Mouse (Mus musculus): ENCODE measurements around the gene Abcd3. TPM values are rescaled to one million over a fixed set of nuclear protein-coding genes. Genes with fewer than 3 reads are reported as not detected.

Gene Abcd3
- 100 to 1,000 TPM in 1 of 2 experiments, 10 to 100 TPM in 1; 82.6 to 109 TPM for total RNA-seq (2021)
- long read RNA-seq, experiment 1, transcript Abcd3-201 (23 exons, 3,489 nt), result major isoform, 114 of 132 reads
- long read RNA-seq, experiment 1, partial matches to known transcripts, result 6 of 132 reads
- long read RNA-seq, experiment 1, other reads (novel, unspliced or antisense), result 10 of 132 reads
- long read RNA-seq, experiment 2, transcript Abcd3-201 (23 exons, 3,489 nt), result major isoform, 29 of 36 reads
- long read RNA-seq, experiment 2, partial matches to known transcripts, result 1 of 36 reads
- long read RNA-seq, experiment 2, other reads (novel, unspliced or antisense), result 5 of 36 reads

GRCm38 (mm10) chr3:121814877-121815548 is at the start of gene Abcd3:
Gene Abcd3, minus strand, starts transcription at chr3:121815302.
- peak; percentile 88 to 93 for DNase-seq

GRCm38 (mm10) chr3:121859142-121859541 is 44.0 kb upstream of the Abcd3 start:
- no peak for DNase-seq

- DNase-seq, result no peak
These were observed 41.0 kb upstream of the Abcd3 start for GRCm38 (mm10) chr3:121856131-121856530.

- DNase-seq, result no peak
These were observed 38.8 kb upstream of the Abcd3 start for GRCm38 (mm10) chr3:121853781-121854520.

DNA sequence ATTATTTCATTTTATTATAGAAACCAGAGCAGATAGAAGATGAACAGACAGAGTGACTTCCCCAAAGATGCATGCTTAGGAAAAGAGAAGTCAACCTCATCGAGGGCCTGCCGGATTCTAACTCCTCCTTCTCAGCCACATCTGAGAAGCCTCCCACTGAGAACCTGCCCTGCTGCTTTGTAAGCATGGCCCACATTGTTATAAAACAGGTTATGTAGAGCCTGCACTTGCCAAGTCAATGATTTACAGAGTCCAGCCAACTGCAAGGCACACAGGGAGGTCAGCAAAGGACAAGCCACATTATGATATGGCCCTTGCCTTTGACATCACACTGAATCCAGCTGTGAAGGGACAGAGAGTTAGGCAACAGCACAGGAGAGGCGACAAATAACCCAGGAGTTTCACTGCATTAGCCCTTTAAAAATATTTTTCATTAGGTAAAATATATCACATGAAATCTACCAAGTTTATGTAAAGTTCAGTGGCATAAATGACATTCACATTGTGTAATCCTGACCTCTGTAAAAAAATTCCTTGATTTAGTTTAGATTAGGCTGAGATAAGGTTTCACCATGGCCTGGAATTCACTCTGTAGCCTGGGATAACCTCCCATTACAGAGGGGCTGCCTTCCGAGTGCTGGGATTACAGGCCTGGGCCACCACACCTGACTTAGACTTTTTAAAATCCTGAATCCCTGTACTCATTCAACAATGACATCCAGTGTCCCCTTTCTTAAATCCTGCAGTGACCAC is 37.1 kb upstream of the Abcd3 start:
- no peak for DNase-seq

- DNase-seq, result no peak
These were observed 35.9 kb upstream of the Abcd3 start for GRCm38 (mm10) chr3:121851006-121851405.

DNA sequence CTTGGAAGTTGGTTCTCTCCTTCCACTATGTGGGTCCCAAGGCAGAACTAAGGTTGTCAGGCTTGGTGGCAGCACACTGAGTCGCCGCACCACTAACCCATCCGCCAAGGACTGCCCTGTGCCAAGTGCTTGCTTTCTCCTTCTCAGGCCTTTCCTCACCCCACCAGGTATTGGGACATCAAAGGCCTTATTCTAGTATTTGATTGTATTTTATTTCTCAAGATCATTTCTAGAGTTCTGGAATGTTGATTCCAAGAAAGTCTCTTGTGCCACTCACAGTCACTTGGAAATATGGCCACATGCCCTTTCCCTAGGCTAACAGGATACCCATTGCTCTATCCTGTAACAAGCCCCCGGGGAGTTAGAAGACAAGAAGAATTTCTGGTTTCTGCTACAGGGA is 35.3 kb upstream of the Abcd3 start:
- DNase-seq, result no peak

GRCm38 (mm10) chr3:121847296-121847695 is 32.2 kb upstream of the Abcd3 start:
- no peak for DNase-seq

DNA sequence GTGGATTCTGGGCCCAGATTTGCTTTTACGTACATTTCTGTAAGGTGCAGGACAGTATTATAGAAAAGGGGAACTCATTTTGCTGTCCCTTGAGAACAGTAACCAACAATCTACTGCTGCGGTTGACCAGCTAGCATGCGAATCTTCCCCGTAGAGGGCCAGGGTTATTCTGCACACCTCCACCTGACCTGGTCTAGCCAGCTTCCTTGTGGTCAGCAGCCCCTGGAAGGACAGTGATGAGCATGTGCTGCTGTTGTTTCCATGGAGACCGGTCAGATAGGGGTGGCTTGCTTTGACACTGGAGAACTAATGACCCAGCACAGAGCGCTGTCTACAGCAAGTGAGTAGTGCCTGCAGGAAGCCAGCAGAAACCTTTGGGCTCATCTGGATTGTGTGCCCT is 29.6 kb upstream of the Abcd3 start:
- no peak for DNase-seq

DNA sequence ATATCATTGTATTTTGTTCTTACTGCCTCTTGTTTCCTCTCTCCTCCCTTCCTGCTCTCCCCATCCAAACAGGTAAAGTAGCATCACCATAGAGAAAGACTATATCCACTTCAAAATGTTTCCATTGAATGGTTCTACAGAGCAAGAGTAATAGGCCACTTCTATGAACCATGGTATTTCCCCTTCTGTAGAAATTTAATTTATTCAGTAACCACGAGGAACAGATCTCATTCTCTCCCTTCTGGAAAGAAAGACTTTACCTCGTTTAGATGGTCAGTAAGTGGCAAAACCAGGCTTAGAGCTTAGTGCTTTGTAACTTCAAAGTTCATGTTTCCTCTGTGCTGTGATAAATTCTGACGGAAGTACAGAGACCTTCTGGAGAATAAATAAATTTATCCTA is 28.9 kb upstream of the Abcd3 start:
- DNase-seq, result no peak

GRCm38 (mm10) chr3:121843254-121843653 is 28.2 kb upstream of the Abcd3 start:
- no peak for DNase-seq

DNA sequence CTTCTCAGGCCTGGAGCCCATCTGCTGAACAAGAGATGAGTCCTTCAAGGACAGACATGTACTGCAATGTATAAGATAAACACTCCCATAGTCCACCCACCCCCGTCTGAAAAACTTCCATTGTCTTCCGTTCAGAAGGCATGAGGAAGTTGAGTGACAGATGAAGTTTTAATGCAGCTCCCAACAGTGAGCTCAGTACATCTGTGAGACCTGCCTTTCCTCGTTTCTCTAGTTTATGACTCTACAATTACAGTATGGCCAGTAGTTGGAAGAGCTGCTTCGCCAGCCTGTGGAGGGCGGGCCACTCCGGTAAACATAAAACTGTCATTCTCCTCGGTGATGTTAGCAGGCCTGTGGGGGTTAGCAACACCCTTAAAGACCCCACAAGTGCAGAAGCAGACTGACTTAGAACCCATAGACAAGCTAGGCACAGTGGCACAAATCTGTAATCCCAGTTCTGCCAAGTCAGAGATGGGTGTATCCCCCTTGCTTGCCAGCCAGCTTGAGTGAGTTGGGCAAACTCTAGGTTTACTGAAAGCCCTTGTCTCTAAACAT is 27.3 kb upstream of the Abcd3 start:
- DNase-seq, result no peak

DNA sequence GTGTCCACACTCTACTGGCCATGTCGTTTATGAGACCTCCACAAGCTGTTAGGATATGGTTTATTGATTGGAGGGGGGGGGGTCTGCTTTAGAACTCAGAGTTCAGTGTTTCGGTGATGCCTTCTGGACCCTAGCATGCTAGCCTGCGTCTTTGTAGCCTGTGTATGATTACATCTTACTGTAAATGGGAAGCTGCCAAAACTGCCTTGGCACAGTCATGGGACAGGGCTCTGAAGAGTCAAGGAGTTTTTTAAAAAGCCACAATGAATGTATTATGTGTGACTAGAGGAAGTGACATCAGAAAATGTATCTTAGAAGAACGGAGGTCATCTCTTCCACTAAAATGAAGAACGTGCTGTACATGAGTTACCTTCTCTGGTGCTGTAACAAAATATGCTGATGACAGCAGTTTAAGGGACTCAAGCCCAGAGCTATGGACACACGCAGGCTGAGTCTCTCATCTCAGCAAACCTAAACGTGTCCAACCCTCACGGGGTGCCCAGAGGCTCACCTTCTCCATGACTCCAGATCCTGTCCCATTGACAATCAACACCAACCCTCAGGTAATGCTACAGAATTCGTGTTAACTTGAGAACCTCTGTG is 26.4 kb upstream of the Abcd3 start:
- no peak for DNase-seq

- no peak for DNase-seq
These were observed 25.2 kb upstream of the Abcd3 start for GRCm38 (mm10) chr3:121840351-121840750.

DNA sequence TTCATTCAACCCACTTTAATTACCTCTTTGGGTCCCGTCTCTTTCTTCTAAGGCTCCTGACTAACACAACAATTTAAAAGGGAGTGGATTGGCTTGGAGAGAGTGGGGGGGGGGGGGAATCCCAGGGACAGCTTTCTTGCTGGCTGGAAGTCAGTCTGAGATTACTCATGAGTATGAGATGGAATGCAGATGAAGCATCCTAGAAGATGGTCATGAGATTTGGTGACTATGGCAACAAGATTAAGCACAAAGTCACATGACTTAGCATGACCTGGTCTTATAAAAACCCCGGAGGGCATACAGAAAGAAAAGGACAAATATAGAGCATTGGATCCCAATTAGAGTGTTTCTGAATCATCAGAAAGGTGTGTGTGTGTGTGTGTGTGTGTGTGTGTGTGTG is 19.6 kb upstream of the Abcd3 start:
- no peak for DNase-seq

DNA sequence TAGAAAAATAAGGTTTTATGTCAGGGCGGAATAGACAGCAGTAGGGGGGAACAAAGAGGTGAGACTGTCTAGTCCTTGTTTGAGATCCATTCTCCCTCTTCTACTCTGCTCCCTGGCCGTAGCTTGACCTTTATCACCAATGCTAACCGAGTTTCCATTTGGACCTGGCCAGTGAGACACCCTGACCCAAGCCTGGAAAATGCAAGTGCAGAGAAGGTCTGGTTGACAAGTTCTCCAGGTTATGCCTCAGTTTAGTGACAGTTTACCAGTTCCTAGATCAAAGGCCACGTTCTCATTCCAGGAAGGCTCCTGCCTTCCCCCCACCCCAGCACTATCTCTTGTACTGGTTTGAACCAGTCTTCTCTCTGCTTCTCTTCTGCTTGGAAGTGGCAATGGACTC is 19.1 kb upstream of the Abcd3 start:
- DNase-seq, result no peak

- no peak for DNase-seq
These were observed 10.0 kb upstream of the Abcd3 start for GRCm38 (mm10) chr3:121825092-121825491.

DNA sequence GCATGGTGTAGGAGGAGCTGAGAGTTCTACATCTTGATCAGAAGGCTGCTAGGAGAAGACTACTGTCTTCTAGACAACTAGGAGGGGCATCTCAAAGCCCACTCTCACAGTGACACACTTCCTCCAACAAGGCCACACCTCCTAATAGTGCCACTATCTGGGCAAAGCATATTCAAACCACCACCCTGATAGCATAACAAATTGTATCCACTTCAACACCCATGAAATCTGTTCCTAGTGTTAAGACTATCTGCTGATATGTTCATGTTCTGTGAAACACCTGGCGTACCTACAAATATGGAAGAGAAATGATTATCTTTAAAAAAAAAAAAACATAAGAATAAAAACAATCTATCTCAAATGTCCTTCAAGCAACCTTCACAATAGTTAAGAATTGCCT is 9.2 kb upstream of the Abcd3 start:
- DNase-seq, result no peak

DNA sequence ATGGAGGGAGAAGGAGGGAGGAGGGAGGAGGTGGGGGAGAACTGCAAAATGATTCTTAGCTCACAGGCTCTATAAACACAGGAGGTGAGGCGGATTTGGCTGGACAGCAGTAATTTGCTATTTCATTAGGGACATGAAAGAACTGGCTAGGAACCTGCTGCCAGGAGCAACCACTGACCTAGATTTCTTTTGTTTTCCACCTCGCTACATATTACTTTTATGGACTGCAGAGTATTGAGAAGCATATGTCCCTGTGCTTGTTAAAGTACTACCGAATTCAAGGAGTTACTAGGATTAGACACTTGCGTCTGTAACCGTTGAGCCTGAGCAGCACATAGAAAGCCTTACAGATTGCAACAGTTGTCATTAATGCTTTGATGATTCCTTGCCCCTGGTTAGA is 7.5 kb upstream of the Abcd3 start:
- DNase-seq, result no peak

- no peak for DNase-seq
These were observed 6.5 kb upstream of the Abcd3 start for GRCm38 (mm10) chr3:121821559-121822143.

- DNase-seq, result no peak
These were observed 4.6 kb upstream of the Abcd3 start for GRCm38 (mm10) chr3:121819693-121820200.
